ENCODE assay signal across 9 mouse cellular contexts in genomic region chr1:167339177-167339781, GRCm38 (mm10). TPM values are rescaled to one million over a fixed set of nuclear protein-coding genes. Genes with fewer than 3 reads are reported as not detected.
A peak's percentile ranks its signal among the peaks of the same experiment; 100 is the strongest.
DNase-seq lines count a peak whose midpoint lies in the region; ATAC-seq and TF ChIP-seq lines count a peak whose summit lies in the region.
"Had no signal": no experiment of that assay in that cellular context is flagged by ENCODE, and none has a peak within 500 bp of the region (broad histone marks: within the 10 kb centered on the region; RNA-seq: fewer than 3 reads in every experiment).

No protein-coding gene starts in this region.

- no peak overlapping the region for H3K4me3 ChIP-seq in lung, postnatal 0 days (ENCODE audit: low read depth, low read length)
- no peak overlapping the region for H3K4me3 ChIP-seq in lung, adult 2 months (replicated peaks; ENCODE audit: extremely low read depth, low read depth, low read length)

- 69% methylated on average over 7 of the region's 9 CpGs for WGBS in lung, postnatal 0 days
- 54% methylated on average over 9 of the region's 9 CpGs for WGBS in lung, adult 2 months

- ATAC-seq in lung, postnatal 0 days = peak; percentile 23; the same call in 1 of the 2 replicates
- peak; percentile 49 for ATAC-seq in monocyte, adult 5-6 weeks (replicated peaks; ENCODE audit: insufficient number of reproducible peaks, low FRiP score, low TSS enrichment, poor library complexity, severe bottlenecking)

- no peak for TF ChIP-seq POLR2A in lung, adult 2 months (IDR thresholded peaks at IDR 0.05; ENCODE audit: borderline replicate concordance, extremely low read depth, low read depth, low read length)

- DNase-seq in cerebellum, adult 11-12 months = peak; percentile 60
- DNase-seq in cerebellum, adult 8-10 months = no peak
- DNase-seq in lung, postnatal 0 days (ENCODE audit: low spot score) = peak; percentile 51
- DNase-seq in lung, adult 2 months = no peak
- DNase-seq in cerebellum, postnatal 14 days = peak; percentile 66 to 67
- no peak for DNase-seq in testis, postnatal 10 days (ENCODE audit: low spot score)
- DNase-seq in kidney, postnatal 36 days = no peak

- H3K4me2 ChIP-seq in lung, postnatal 0 days (replicated peaks; ENCODE audit: low read depth, low read length) = no peak overlapping the region

- H3K9ac ChIP-seq in lung, postnatal 0 days (replicated peaks; ENCODE audit: low read depth) = no peak overlapping the region

- TF ChIP-seq EP300 in lung, postnatal 0 days (IDR thresholded peaks at IDR 0.05) = no peak

- H3K27me3 ChIP-seq in lung, postnatal 0 days (replicated peaks; ENCODE audit: insufficient read depth, low read length) = no peaks in the 10 kb centered on the region

- H3K4me1 ChIP-seq in lung, postnatal 0 days (ENCODE audit: insufficient read depth, low read depth, low read length) = no peaks in the 10 kb centered on the region
- H3K4me1 ChIP-seq in lung, adult 2 months (ENCODE audit: control insufficient read depth, insufficient read depth, low read length) = no peaks in the 10 kb centered on the region
- H3K4me1 ChIP-seq: limb, embryonic 12.5 days had no signal

- no peaks in the 10 kb centered on the region for H3K36me3 ChIP-seq in lung, postnatal 0 days (ENCODE audit: insufficient read depth, low read length)
- H3K36me3 ChIP-seq: limb, embryonic 12.5 days had no signal

- H3K9me3 ChIP-seq in lung, postnatal 0 days (ENCODE audit: low read length) = no peaks in the 10 kb centered on the region
- H3K9me3 ChIP-seq: limb, embryonic 12.5 days had no signal

- no peak for TF ChIP-seq CTCF in lung, postnatal 0 days (IDR thresholded peaks at IDR 0.05)
- TF ChIP-seq CTCF in lung, adult 2 months (IDR thresholded peaks at IDR 0.05; ENCODE audit: insufficient read depth, low read length) = no peak

- H3K27ac ChIP-seq in lung, postnatal 0 days (ENCODE audit: low read length) = no peak overlapping the region
- H3K27ac ChIP-seq: limb, embryonic 12.5 days had no signal

RNA-seq across cellular contexts. Expression of gene Aldh9a1, which starts 10.5 kb away (rescaled TPM):
- 33.2 and 35.4 TPM in 2 replicates for polyA plus RNA-seq in lung, postnatal 0 days (2015; fragmentation: Nextera tagmentation; extraction: Ambion mirVana)
- polyA plus RNA-seq in lung, adult 2 months (2012; rRNA removed) = 21.7 and 27.8 TPM in 2 replicates
- total RNA-seq in monocyte, adult 5-6 weeks (2017) = 34.4 to 38.5 TPM (median 34.8 TPM) in 3 replicates

RNA-seq across cellular contexts. Expression of gene Tmco1, which starts 31.1 kb away (rescaled TPM):
- polyA plus RNA-seq in lung, postnatal 0 days (2015; fragmentation: Nextera tagmentation; extraction: Ambion mirVana) = 94.7 and 99.7 TPM in 2 replicates
- 42.7 and 56.7 TPM in 2 replicates for polyA plus RNA-seq in lung, adult 2 months (2012; rRNA removed)
- total RNA-seq in monocyte, adult 5-6 weeks (2017) = 134 to 200 TPM (median 168 TPM) in 3 replicates

RNA-seq across cellular contexts. Expression of gene Uck2, which starts 54.2 kb away (rescaled TPM):
- polyA plus RNA-seq in lung, postnatal 0 days (2015; fragmentation: Nextera tagmentation; extraction: Ambion mirVana) = 21.6 and 22.9 TPM in 2 replicates
- 12.6 and 17.4 TPM in 2 replicates for polyA plus RNA-seq in lung, adult 2 months (2012; rRNA removed)
- total RNA-seq in monocyte, adult 5-6 weeks (2017) = 12.9 to 32.1 TPM (median 23.7 TPM) in 3 replicates

RNA-seq across cellular contexts. Expression of gene Mgst3, which starts 54.4 kb away (rescaled TPM):
- polyA plus RNA-seq in lung, postnatal 0 days (2015; fragmentation: Nextera tagmentation; extraction: Ambion mirVana) = 67.5 and 70.1 TPM in 2 replicates
- 132 and 150 TPM in 2 replicates for polyA plus RNA-seq in lung, adult 2 months (2012; rRNA removed)
- total RNA-seq in monocyte, adult 5-6 weeks (2017) = 0.43 to 3.1 TPM (median 3.0 TPM) in 3 replicates

Comparison
In these comparisons a context has a peak if more than half of its experiments do, and no peak if none do; other contexts are left out.
1. DNase-seq: peak in cerebellum, adult 11-12 months (single experiment), lung, postnatal 0 days (single experiment) and cerebellum, postnatal 14 days (2 of 2); none in cerebellum, adult 8-10 months (single experiment), lung, adult 2 months (single experiment), testis, postnatal 10 days (single experiment) and kidney, postnatal 36 days (0 of 2).